Mouse (Mus musculus): ENCODE measurements around the gene Atp13a1.

Atp13a1 gene

DNA sequence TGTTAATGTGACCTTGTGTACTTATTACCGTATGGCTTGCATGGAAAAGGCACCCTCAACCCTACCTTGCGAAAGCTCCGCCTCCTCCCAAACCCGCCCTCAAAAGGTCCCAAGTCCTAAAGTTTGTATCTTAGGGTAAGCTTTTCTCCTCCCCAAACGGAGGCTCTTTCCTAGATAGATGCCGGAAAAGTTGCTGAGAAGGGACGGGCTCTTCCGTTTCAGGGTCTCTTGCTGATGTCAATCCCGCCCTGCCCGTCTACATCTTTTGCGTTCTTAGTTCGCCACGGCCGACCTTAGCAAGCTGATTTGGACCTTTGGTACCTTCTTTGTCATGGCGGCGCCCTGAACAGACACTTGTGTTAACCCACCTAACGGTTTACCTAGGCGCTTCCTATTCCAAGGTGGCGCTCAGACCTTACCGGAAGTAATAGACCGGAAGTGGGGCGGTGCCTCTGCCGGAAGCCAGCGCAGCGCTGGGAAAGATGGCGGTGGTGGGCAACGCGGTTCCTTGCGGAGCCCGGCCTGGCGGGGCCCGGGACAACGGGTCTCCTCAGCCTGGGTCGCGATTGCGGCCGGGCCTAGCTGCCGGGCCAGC lies at the start of gene Atp13a1, which contains the start of gene Zfp866:
Gene Atp13a1, plus strand, starts transcription at position 391 of the 595 bp plus-strand sequence.
Gene Zfp866, minus strand, starts transcription at position 406 of the 595 bp plus-strand sequence.
- peak; percentile 91 for DNase-seq (ENCODE audit: low spot score)

DNA sequence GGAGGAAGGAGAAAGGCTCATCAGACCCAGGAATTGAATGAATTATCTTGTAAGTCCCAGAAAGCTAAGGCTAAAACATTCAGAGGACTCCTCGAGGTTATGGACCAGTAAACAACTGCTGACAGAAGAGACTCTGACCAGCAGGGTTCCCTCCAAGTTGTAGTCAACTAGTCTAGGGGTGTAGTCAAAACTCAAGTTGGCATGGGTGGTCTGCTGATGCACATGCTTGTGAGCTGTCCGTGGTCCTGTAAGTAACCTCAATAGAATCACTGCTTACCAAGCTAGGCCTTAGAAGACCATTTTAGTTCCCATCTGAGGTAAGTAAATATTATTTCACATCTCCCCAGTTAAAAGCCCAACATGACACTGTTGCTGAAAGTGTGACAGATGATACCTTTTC lies 49.7 kb upstream of the Atp13a1 start:
- DNase-seq (ENCODE audit: low spot score) = no peak

DNA sequence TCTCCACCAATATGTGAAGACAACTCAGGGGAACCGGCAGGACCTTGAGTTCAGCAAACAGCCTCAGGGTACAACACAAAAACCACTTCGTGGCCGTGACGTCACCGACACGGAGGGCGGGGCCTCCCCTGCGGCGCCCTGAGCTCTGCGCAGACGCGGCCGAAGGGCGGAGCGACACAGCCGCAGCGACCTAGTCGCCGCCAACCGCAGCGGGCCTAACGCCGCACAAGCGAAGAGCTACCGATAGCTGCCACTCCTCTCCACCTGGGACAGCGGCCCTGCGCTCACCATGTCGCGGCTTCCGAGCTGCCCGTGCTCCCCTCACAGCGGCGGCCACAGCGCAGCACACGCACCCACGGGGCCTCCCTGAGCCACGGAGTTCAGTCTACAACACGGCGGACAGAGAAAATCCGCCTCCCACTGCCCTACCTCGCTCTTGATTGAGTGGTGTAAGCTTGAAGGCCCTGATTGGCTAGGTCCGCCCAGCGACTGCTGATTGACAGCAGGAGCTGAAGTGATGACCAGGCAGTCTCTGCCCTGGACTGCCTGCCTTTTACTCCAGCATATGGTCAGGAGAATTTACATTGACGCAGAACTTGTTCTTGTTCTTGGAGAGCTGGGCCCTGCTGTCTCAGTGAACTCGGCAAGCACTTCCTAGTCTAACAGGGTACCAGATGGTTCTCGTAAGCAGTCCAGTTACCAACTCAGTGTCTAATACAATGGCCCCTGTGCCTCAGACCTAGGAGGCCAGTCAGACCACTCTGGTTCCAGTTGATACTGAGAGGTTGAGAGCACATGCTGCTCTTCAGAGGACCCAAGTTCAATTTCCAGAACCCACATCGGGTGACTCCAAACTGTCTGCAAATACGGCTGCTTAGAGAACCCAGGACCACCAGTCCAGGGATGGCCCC lies 41.2 kb upstream of the Atp13a1 start, which contains the start of gene Zfp963:
Gene Zfp963, minus strand, starts transcription at position 427 of the 911 bp plus-strand sequence.
- peak; percentile 95 for DNase-seq (ENCODE audit: low spot score)

DNA sequence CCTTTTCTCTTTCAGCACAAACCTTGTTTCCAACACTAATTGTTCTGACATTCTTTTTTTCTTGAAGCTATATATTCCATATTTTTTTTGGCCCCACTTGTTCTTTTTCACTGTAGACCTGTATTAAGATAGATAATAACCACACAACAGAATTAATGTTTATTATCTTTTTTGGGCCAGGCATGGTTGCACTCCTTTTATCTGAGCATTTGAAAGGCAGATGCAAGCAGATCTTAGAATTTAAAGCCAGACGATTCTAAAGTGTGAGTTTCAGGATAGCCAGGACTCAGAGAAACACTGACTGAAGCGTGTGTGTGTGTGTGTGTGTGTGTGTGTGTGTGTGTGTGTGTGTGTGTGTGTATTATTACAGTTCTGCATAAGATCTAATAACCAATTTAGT lies 38.5 kb upstream of the Atp13a1 start:
- no peak for DNase-seq (ENCODE audit: low spot score)

DNA sequence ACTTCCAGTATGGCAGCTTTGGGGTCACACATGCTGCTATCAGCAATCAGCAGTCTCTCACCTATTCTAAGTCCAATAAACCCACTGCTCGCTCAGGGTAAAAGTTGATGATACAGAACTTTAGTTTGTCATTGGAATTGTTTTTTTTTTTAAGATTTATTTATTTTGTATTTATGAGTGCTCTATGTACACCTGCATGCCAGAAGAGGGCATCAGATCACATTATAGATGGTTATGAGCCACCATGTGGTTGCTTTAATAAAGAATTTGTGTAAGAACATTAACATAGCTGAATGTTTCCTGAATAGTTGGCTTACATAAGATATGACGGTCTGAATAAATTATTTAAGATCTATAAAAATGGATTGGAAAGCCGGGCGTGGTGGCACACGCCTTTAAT lies 32.6 kb upstream of the Atp13a1 start:
- DNase-seq (ENCODE audit: low spot score) = no peak

DNA sequence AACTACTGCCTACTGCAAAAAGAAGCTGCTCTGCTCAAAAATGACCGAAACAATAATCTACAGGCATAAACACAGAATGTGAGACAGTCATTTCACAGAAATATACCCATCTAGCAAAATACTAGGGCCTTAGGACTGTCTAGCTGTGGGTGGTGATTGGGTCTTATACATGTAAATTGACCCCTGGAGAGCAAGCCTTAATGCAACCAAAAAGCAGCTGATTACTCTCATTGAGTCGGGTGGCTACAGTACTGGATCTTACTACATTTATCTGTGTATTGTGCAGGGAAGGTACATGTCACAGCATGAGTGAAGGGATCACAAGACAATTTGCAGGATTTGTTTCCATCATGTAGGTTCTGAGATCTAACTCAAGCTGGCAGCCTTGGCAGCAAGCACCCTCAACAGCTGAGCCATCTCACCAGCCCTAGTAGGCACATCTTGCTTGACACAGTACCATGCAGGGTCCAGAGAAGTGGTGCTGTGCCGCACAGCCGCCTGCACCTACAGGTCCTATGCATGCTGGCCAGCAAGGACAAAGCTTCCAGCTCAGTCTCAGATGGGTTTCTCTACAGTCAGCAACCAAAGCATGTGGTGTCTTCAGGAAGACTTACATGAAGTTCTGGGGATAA lies 29.0 kb upstream of the Atp13a1 start:
- DNase-seq (ENCODE audit: low spot score) = no peak

DNA sequence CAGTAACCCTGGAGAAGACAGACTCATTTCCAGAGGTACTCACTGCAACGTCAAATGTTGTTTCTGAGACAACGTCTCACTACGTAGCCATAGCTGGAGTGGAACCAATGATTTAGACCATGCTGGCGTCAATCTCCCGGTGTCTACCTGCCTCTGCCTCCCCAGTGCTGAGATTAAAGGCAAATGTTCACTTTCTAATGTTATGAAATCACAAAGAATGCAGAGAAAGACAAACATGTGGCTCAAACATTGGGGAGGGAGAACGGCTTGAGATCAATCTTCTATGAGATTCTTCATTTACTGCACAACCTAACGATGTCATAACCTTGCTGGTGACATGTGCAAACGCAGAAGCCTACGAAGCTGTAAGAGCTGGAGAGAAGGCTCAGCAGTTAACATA lies 19.7 kb upstream of the Atp13a1 start:
- DNase-seq (ENCODE audit: low spot score) = no peak

DNA sequence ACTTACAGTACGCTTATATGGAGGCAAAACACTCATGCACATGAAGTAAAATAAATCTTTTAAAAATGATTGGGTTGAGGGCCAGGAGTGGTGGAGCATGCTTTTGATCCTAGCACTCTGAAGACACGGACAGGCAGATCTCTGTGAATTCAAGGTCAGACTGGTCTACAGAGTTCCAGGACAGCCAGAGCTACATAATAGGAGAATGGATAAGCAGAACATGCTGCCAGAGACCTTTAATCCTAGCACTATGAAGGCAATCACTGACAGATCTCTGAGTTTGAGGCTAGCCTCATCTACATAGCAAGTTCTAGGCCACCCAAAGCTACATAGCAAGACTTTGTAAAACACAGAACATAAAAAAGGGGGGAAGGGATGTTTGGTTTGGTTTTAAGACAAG lies 18.9 kb upstream of the Atp13a1 start:
- no peak for DNase-seq (ENCODE audit: low spot score)

DNA sequence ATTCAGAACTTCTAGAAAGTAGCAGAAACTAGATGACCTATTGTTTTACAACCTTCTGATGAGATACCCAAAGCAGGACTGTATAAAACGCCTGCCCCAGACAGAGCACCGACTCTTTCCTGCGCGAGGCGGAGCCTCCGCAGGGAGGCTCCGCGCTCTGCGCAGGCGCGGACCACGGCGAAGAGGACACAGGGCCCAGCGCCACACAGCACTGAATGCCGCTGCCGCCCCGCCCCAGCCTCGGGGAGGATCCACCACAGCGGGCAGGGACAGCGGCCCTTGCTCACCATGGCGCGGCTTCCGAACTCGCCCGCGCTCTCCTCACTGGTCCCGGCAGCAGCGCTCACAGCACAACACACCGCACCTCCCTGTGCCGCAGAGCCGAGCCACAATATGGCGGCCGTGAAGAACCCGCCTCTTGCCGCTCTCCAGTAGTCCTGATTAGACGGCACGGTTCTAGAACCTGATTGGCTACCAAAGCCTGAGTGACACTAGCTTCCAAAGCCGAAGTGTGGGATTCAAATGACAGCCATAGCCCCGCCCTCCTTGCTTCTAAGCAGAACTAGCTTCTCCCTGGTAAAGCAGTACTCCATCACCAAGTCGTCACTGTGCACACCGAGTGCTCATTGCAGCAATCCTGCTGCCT lies 16.3 kb upstream of the Atp13a1 start, which contains the start of gene Gm20422:
Gene Gm20422, minus strand, starts transcription at position 384 of the 646 bp plus-strand sequence.
- DNase-seq (ENCODE audit: low spot score) = peak; percentile 88

DNA sequence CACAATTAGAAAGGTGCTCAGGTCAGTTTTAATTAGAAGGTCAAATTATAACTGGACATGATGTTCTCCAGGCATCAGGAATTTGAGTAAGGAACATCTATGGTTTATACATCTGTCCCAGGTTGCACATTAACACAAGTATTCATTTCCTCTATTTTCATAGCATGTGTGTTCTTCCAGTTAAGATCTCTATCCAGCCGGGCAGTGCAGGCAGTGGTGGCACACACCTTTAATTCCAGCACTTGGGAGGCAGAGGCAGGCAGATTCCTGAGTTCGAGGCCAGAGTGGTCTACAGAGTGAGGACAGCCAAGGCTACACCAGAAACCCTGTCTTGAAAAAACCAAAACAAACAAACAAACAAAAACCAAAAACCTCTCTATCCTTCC lies 15.8 kb upstream of the Atp13a1 start:
- DNase-seq (ENCODE audit: low spot score) = no peak

DNA sequence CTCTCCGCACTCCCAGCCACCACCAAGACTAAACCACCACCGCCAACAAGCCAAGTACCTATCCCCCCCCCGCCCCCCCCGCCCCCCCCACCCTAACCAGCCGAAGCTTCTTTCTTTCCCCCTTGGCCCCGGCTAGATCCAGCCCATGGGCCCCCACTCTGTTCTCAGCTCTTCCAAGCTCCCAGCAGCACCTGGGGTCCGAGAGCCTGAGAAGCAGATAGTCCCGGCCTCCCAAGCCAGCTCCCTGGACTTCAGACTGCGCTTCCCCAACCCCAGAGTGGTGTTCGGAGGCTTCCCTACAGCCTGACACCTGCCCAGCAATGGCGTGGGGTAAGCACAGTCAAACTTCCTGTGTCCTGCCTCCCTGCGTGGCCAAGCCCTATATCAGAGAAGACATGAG lies 13.9 kb upstream of the Atp13a1 start:
- DNase-seq (ENCODE audit: low spot score) = no peak

DNA sequence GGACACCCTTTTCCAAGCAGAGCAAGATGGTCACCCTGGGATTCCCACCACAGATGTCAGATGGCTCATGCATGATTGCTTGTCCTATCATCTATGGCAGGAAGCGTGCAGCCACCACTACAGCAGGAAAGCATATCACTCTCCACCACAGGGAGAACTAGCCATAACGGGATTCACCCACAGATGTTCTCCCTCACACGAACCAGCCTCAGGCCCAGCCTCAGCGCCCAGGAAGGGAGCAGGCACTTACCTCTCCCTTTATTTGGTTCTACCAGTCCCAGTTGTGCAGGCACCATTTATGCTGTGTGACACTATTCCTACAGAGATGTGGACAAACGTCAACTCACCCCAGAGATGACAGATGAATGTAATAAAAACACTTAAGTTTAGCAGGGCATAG lies 1.9 kb upstream of the Atp13a1 start:
- DNase-seq (ENCODE audit: low spot score) = peak; percentile 2

DNA sequence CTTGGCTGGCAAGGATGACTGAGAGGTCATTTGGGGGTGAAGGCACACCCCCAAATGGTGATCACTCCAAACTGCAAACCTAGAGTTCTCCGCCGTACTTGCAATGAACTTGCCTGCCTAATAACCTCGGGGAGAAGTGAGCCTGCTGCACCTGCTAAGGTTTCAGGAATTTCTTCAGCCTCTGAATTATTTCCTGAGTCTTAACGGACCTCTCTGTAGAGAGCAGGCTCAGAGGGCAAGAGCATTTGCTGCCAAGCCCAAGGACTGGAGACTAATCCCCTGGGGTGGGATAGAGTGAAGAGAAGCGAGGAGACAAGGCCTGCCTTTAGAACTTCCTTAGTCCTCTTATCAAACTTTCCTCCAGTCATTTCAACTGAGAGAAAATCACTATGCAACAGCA lies 1.2 kb upstream of the Atp13a1 start:
- DNase-seq (ENCODE audit: low spot score) = peak; percentile 1

DNA sequence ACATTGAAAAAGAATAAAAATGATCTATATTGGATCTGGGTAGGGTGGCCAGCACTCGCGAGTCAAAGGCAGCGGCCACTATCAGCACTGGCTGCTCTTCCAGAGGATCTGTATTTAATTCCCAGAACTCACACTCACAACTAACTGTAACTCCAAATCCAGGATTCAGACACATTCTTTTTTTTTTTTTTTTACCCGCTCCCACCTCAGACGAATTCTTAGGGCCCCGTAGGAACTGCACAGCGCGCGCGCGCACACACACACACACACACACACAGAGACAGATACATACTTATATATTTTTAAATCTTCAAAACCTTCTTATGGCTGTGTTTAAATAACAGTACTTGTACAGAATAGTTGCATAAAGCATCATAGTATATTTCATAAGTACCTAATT lies 599 bp upstream of the Atp13a1 start:
- DNase-seq (ENCODE audit: low spot score) = peak; percentile 2

DNA sequence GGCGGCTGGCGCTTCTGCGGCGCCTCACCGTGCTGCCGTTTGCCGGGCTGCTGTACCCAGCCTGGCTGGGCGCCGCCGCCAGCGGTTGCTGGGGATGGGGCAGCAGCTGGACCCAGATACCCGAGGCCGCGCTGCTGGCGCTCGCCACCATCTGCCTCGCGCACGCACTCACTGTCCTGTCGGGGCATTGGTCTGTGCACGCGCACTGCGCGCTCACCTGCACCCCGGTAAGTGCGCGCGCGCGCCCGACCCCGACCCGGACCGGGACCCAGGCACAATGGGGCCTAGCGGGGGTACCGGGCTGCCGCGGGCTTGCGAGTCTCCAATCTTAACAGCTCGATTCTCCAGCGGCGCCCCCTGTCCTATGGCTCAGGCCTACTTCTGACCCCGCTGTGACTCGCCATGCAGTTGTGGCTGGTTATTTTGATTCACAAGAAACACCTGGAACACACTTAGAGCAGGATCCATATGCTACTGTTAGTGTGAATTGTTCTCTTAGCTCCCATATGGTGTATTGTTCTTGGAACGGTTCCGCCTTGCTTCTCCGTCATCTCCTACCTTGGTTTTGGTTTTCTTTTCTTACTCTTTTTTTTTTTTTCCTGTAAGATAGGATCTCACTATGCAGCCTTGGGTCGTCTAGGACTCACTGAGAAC lies 579 bp downstream of the Atp13a1 start:
- peak; percentile 33 for DNase-seq (ENCODE audit: low spot score)

DNA sequence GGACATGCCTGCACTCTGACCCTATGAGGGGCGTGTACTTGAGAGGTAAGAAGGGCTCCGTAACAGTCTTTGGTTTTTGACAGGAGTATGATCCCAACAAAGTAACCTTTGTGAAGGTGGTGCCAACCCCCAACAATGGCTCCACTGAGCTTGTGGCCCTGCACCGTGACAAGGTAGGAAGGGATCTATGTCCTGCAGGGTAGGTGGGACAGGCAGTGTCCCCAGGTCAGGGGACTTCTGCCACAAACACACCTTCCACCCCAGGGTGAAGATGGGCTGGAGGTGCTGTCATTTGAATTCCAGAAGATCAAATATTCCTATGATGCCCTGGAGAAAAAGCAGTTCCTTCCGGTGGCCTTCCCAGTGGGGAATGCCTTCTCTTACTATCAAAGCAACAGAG lies 2.7 kb downstream of the Atp13a1 start:
- DNase-seq (ENCODE audit: low spot score) = no peak

DNA sequence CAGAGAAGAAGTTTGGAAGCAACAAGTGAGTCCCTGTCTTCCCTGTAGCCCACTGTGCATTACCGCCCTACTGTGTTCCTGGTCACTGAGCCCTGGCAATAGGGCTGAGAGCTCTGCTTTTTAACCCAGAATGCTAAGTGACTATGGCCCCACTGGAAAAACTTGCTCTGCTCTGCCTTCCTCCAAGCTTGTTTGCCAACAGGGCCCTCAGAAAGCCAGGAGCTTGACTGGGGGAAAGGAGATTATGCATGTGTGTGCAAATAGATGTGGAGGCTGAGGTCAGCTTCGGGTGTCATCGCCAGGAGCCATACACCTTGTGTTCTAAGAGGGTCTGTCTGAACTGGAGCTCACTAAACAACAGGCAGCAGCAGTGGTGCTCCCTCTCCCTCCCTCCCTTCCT lies 3.1 kb downstream of the Atp13a1 start:
- DNase-seq (ENCODE audit: low spot score) = peak; percentile 8

DNA sequence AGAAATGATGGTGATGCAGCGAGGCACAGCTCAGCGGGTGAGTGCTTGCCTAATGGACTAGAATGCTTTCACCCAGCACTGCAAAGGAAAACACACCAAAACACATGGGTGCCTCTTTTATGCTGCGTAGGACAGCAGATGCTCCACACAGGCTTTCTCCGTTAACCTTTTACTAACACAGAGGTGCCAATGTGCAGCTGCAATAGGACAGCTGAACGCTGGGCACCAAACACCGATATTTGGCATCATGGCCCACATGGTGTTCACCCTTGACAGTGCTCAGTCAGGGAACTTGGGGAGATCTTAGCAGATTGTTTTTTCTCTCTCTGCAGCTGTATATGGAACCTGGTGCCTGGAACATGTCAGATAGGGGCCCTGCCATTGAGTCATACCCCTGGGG lies 3.9 kb downstream of the Atp13a1 start:
- DNase-seq (ENCODE audit: low spot score) = peak; percentile 2

DNA sequence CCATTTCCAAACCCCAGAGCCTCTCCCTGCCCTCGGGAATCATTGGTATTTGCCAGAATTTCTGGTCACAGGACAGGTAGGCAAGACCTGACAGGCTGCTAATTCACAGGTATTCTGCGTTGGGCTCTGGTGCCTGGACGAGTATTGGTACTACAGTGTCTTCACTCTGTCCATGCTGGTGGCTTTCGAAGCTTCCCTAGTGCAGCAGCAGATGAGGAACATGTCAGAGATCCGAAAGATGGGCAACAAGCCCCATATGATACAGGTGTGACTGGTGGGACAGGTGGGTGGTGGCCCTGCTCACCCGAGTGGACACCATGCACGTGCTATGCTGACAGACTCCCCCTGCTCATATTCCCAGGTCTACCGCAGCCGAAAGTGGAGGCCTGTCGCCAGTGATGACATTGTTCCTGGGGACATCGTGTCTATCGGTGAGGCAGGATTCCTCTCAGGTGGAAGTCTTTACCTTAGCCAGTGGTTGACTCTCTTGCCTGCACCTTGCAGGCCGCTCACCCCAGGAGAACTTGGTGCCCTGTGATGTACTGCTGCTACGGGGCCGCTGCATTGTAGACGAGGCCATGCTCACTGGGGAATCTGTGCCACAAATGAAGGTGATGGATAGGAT lies 5.9 kb downstream of the Atp13a1 start:
- peak; percentile 2 for DNase-seq (ENCODE audit: low spot score)

DNA sequence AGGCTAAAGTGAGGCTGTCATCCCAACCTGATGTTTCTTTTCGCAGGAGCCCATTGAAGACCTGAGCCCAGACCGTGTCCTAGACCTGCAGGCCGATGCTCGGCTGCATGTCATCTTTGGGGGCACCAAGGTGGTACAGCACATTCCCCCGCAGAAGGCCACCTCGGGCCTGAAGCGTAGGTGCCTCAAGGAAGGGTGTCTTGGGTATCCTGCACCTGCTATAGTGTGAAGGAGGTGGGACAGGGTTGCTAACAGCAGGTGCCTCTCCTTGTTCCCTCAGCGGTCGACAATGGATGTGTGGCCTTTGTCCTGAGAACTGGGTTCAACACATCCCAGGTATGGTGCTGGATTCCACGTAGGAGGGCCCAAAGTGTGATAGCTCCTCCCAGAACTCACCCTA lies 6.7 kb downstream of the Atp13a1 start:
- peak; percentile 1 for DNase-seq (ENCODE audit: low spot score)

DNA sequence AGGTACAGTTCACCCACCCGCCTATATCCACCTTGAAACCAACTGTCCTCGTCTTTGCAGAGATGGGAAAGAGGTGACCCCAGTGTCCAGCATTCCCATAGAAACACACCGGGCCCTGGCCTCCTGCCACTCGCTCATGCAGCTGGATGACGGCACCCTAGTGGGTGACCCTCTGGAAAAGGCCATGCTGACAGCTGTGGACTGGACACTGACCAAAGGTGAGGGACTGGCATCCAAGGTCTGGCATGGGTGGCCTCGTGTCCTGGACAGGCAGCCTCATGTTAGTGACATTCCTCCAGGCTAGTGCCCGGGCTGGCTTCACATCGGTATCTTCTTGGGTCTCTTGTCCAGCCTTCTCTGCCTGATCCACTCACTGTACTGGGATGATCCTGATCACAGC lies 8.3 kb downstream of the Atp13a1 start:
- peak; percentile 2 for DNase-seq (ENCODE audit: low spot score)
